Mouse (Mus musculus) erythroblast, embryonic 14.5 days (primary cell): ENCODE results near the gene Slc25a39.

ENCODE experiments used
- GATA1 ChIP-seq: IDR thresholded peaks from 2 replicates; pipeline ENCODE4 v1.6.1; 2012; ENCODE audit warnings: low read length, inconsistent platforms, mixed read lengths
- TAL1 ChIP-seq: IDR thresholded peaks from 3 replicates; pipeline ENCODE4 v1.6.1; 2012; ENCODE audit warnings: low read length, inconsistent platforms, mixed read lengths

- TF ChIP-seq GATA1 (no peak), TAL1 (no peak)
Measured at GRCm38 (mm10) chr11:102437120-102438061, 29.6 kb upstream of the Slc25a39 start.
